Mouse (Mus musculus) brain, embryonic 14.5 days (tissue): ENCODE results near the gene Dhx8. TPM values are rescaled to one million over a fixed set of nuclear protein-coding genes. Genes with fewer than 3 reads are reported as not detected.

Experiments
- DNase-seq: peaks from one replicate; pipeline ENCODE4 v3.0.0-alpha.2; 2011; ENCODE audit warnings: low read depth
- CTCF ChIP-seq: fragments of 200-500 bp; IDR thresholded peaks from 2 replicates; pipeline ENCODE4 v1.5.1; 2012; ENCODE audit warnings: inconsistent platforms, mild to moderate bottlenecking, moderate library complexity, borderline replicate concordance; ENCODE audit not compliant: insufficient read depth, insufficient read length; ENCODE audit errors: extremely low read depth
- POLR2A ChIP-seq: fragments of 200-500 bp; IDR thresholded peaks from 2 replicates; pipeline ENCODE4 v1.6.1; 2012; ENCODE audit warnings: mild to moderate bottlenecking, inconsistent platforms, borderline replicate concordance; ENCODE audit not compliant: poor library complexity, insufficient read depth, insufficient read length, severe bottlenecking; ENCODE audit errors: extremely low read depth
- polyA plus RNA-seq: library from polyadenylated mRNA; depleted of rRNA; stranded (reverse); fragments of >200 nt; gene quantifications from 2 replicates; pipeline ENCODE4 v1.2.3, GENCODE M21; 2012

The Dhx8 gene
- polyA plus RNA-seq, 1 experiment, result 33.5 TPM

DNA sequence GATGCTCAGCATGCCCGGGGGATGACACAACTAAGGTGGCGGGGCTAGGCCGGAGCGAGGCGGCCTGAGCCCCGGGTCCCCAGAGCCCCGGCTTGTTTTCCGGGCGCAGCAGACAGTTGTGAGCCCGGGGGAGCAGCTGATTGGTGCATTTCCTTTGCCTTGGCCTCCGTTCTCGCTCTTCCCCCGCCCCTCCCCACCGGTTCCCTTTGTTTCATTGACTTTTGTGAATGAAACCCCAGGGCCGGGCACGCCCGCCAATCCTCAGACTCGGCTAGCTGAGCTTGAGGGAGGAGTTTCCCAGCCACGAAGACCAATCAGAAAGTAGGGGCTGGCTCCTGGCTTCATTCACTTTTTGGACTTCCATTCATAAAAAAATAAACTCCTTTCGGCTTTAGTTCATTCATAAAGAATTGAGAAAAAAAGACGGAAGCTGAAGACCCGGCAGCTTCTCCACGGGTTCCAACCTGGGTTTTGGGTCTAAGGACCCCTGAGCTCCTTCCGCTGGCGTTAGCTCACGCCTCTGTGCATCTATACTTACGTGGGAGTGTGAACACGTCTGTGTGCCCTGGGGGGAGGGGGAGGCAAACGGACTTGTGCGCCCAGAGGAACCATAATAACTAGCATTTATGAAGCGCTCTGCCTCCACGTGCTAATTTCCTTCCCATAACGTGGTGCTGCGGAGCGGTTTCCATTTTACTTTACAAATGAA is 52.6 kb downstream of the Dhx8 start, which contains the start of gene Etv4:
Gene Etv4, minus strand, starts transcription at position 229 of the 709 bp plus-strand sequence.
- TF ChIP-seq POLR2A (no peak), CTCF (no peak)
- DNase-seq, result peak; percentile 99

DNA sequence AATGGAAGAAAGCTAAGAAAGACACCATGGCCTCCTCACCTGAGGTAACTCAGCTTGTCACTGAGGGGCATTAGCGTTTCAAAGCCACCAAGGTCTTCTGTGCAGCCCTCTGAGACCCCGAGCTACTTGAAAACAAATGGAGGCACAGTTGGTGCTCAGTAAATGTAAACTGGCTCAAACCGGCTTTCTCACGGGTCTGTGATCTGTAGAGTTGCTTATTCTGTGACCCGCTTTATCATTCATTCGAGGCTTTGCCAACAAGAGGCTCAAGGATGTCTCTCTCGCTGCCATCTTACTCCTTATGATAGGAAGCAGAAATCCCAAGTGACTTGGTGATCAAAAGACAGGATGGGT is 53.1 kb downstream of the Dhx8 start:
- TF ChIP-seq POLR2A (no peak), CTCF (no peak)
- DNase-seq, result no peak

DNA sequence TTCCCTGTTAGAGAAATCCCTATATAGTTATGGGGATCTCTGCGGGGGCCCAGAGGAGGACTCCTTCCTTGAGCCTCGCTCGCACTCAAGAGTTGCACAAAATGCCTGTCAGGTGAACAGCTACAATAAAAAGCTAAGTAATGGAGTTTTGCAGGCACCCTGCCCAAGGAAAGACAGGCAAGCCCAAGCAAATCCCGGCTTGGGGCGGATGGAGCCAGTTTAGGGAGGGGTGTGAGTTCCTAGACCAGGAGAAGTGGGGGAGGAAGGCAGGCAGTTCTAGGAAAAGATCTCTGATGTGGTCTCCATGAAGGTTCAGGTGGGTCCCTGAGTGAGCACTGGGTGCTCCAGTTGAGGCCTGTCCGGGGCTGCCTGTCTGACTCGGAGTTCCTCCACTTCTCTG is 53.9 kb downstream of the Dhx8 start:
- DNase-seq, result no peak
- no peak for TF ChIP-seq CTCF
- no peak for TF ChIP-seq POLR2A

DNA sequence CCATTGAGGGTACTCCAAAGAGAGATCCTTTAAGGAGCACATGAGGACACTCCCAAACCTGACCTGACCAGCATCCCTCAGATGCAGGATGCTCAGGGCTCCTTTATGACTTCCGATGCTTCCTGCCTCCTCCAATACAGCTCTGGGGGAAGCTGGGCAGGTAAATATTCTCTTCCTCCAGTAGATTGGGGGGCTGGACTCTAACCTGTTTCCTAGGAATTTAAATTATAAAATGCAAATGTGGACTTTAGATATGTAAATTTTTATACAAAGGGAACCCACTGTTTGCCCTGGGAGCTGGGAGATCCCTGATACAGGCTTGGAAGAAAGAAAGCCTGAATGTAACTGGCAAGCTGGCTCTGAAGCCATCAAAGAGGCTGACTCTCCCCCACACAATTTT is 54.7 kb downstream of the Dhx8 start:
- DNase-seq, result no peak
- TF ChIP-seq POLR2A (no peak), CTCF (no peak)

DNA sequence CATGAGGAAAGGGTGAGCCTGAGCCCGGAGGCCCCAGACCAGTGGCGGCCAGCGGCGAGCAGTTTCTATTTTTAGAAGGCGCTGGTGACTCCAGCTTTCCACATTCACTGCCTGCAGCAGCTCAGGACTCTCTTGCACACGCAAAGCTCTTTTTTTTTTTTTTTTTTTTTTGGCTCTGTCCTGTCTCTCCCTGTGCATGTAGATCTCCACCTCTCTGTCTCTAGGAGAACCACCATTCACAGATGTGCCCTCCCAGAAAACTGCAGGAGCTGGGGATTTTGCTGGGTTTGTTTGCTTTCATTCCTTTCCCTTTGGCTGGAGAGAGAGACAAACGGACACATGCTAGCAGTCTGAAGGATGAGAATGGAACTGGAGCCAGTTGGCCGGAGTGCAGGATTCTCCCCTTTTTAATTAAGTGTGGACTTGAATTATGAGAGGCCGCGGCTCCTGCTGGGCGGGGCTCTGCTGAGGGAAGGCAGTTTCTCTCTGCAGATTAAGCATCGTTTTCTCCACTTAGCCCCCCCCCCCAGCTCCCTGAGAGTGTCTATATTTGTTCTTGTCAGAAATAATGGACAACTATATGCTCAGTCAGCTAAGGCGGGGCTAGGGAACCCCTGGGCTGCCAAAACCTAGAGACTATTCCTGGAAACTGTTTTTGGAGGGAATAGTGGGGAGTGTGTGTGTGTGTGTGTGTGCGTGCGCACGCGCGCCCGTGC is 58.2 kb downstream of the Dhx8 start:
- TF ChIP-seq POLR2A (no peak), CTCF (no peak)
- DNase-seq, result peak; percentile 82

DNA sequence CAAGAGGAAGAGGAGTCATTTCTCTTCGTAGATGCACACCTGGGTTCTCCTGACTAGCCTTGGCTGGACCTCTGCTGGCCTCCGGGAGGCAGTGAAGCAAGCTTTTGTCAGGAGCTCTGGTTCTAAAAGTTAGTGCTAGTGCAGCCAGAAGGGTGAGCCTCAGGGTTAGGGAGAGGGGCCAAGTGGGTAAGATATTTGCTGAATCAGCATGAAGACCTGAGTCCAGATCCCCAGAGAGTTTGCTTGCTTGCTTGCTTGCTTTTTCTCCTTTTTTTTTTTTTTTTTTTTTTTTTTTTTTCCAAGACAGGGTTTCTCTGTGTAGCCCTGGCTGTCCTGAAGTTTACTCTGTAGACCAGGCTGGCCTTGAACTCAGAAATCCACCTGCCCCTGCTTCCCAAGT is 64.6 kb downstream of the Dhx8 start:
- no peak for DNase-seq
- TF ChIP-seq CTCF (no peak), POLR2A (no peak)

DNA sequence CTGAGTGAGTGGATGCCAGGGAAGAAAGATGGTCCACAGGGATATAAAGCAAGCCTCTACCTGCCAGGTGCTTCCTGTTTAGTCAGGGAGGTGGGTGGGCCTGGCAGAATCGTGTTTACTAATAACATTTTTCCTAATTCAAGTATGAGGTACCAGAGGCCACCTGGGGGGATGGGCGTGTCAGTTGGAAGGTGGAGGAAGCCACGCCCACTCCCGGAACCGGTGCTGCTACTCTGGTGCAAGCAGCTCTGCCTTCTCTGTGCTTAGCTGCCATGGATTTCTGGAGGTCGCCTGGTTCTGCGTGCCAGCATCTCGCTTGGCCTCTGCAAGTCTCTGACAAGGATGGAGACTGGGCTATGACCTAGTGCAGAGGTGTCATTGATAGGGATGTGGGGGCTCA is 65.4 kb downstream of the Dhx8 start:
- DNase-seq, result no peak
- TF ChIP-seq POLR2A, result no peak
- no peak for TF ChIP-seq CTCF

DNA sequence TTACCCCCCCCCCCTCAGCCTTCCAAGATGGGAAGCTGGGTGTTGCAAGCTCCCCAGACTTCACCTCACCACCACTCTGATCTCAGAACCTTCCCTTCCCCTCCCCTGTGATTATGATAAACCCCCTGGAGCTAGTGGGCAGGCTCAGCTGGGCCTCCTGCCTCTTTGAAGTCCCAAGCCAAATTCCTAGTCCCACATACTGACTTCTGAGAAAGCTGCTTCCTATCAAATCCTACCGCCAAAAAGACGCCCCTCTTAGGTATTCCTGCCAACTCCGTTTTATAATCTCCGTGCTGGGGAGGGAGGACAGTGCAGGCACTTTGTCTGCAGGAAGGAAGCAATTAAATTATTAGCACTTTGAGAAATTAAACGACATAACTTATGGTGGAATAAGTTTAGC is 68.7 kb downstream of the Dhx8 start:
- no peak for DNase-seq
- TF ChIP-seq POLR2A, result no peak
- TF ChIP-seq CTCF, result no peak

DNA sequence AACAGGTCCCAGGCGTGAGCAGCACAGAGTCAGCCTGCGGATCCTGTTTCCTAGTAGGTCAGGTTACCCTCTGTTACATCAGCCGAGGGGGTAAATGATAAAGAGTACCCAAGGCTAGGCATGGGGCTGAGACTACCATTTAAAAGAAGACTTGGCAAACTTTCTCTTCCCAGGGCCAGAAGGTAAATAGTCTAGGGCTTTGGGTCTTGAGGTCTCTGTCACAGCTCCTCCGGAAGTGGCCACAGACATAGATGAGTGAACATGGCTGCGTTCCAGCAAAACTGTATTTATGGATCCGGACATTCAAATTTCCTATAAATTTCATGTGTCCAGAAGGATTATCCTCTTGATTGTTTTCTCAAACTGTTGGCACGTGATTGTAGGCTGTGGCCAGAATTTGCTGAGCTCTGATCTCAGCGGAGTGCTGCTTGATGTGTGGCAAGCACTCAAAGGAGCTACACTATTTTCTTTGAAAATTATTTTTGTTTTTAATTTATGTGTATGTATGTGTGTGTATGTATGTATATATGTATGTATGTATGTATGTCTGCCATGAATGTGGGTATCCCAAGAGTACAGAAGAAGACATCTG is 72.5 kb downstream of the Dhx8 start:
- no peak for DNase-seq
- TF ChIP-seq CTCF (no peak), POLR2A (no peak)

DNA sequence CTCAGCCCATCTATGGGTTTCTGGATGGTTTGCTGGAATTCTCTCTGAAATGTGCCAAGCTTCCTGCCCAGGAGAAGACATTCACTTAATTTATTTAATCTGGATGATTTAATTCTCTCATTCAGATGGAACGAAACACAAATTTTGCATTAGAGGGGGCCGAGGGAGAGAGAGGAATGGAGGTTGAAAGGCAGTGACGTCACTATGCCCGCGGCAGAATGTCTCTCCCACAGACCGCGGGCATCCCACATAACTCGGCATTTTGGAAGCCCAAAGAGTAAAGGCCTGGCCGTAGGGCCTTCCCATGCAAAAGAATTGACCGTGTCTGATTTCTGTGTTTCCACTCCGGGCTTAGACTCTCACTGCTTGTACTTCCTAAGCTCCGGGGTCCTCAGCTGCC is 74.0 kb downstream of the Dhx8 start:
- TF ChIP-seq POLR2A (no peak), CTCF (no peak)
- no peak for DNase-seq

DNA sequence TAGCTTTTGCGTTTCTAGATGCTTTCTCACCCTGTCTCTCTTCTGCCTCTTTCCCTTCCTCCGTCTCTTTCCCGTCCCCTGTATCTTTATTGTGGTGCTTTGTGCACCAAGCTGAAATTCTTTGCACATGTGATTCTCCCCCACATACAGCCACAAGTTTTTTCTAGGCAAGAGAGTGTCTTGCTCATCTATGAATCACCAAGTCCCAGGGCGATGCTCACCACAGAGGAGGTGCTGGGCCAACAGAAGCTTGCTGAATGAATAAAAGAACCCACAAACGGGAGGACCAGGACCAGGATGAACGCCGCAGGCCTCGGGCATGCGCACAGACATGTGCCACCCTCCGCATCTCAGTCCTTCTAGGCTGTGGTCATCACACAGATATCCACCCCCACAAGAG is 74.5 kb downstream of the Dhx8 start:
- no peak for DNase-seq
- TF ChIP-seq POLR2A, result no peak
- no peak for TF ChIP-seq CTCF

DNA sequence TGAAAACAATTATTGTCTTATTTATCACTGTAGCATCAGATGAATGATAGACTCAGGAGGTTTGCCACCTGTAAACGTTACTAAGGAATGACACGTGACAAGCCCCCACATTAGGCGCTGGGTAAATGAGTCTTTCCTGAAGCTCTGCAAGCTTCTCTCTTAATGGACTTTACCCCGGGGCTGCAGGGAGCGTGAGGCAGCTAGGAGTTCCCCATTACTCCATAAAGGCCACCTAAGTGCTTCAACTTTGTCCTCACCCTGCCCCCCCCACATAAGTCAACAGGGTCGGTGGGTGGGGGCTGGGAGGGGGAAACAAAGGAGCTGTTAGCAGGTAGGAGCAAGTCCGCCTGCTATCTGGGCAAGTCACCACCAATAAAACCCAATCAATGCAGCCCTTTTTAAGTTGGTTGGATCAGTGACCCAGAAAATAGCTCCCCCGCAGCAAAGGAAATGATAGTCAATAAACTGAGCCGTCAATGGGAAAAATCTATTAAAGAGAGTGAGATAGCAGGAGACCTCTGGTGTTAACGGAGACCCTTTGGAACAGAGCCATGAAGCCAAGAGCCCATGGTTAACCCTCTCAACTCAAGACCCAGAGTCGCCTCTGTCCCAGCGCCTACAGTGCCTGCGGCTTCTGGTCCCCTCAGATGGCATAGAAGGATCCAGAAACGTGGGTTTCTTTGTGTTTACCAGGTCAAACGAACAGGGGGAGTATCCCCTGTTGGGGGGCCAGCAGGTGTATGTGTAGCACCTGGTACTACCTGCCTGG is 76.5 kb downstream of the Dhx8 start:
- peak; percentile 31 for DNase-seq
- TF ChIP-seq POLR2A (no peak), CTCF (no peak)
